Mouse (Mus musculus) liver, embryonic 14.5 days (tissue): Measurements from ENCODE around the gene Fndc9.

Experiments used
- CTCF ChIP-seq: IDR thresholded peaks from 2 replicates; pipeline ENCODE4 v1.5.1; 2016; ENCODE audit warnings: antibody characterized with exemption, low read depth, control low read depth
- EP300 ChIP-seq: IDR thresholded peaks from 2 replicates; pipeline ENCODE4 v1.6.1; 2016; ENCODE audit warnings: antibody characterized with exemption, low read depth

DNA sequence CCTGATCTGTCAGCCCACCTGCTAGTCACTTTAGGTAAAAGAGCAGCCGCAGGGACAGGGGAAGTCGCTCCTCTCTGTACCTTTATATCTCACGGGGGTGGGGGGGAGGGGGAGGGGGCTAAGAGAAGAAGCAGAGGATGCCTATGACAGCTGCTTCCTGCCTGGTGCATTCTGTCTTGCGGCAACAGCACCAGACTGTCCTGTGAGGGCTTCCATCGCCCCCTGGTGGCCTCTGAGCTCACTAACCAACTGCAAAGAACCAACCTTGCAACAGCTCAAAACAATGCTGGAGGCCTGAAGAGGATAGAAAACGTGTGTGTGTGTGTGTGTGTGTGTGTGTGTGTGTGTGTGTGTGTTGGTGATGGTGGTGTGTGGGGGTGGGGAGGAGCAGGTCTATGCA, 40.0 kb downstream of the Fndc9 start:
- TF ChIP-seq CTCF (peak; percentile 91), EP300 (no peak)
